Comparison of ENCODE assay signal across 15 mouse cellular contexts in the genomic region with DNA sequence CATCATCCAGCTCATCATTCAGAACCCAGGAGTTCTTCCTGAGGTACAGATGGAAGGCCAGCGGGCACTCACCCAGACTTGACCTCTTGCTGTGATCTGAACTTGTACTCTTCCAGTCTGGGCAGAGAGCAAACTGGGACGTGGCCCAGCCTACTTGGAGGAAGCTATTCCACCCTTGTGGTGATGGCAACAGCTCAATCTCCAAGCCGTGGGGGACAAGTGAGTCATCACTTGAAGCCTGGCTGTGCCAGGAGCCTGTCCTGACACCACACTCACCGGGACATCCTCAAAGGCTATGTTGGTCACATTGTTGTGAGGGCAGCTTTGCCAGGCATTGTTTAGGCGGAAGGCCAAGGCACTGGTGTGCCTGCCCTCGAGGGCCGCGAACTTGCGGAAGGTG.
DNase-seq lines count a peak whose midpoint lies in the region; TF ChIP-seq lines count a peak whose summit lies in the region.
"Had no signal": no experiment of that assay in that cellular context is flagged by ENCODE, and none has a peak within 500 bp of the region (broad histone marks: within the 10 kb centered on the region; RNA-seq: fewer than 3 reads in every experiment).

No protein-coding gene starts in this region.

- peaks cover 15% of the 10 kb centered on the region for H3K4me1 ChIP-seq in cerebellum, adult 2 months (ENCODE audit: control insufficient read depth, insufficient read depth, low read length)

- 10% methylated on average over 9 of the region's 9 CpGs for WGBS in cerebellum, adult 2 months

- H3K4me3 ChIP-seq in cerebellum, adult 2 months (replicated peaks; ENCODE audit: insufficient read depth, low read depth, low read length) = no peak overlapping the region
- H3K4me3 ChIP-seq: erythroblast, embryonic 14.5 days had no signal

- no peak overlapping the region for H3K27ac ChIP-seq in cerebellum, adult 2 months (ENCODE audit: insufficient read depth, low read length)
- H3K27ac ChIP-seq: liver, embryonic 14.5 days had no signal

- TF ChIP-seq POLR2A in cerebellum, adult 2 months (IDR thresholded peaks at IDR 0.05; ENCODE audit: borderline replicate concordance, insufficient read depth, low read length) = no peak

- H3K27me3 ChIP-seq in cerebellum, adult 2 months (ENCODE audit: control insufficient read depth, insufficient read depth, low read length) = no peaks in the 10 kb centered on the region

- TF ChIP-seq CTCF in cerebellum, adult 2 months (IDR thresholded peaks at IDR 0.05; ENCODE audit: borderline replicate concordance, insufficient read depth, low read depth, low read length) = no peak

- intact Hi-C loops in heart, postnatal 10 days (cut with DNase I) = no loop called here

- DNase-seq in heart, adult 11 months = peak; percentile 93
- no peak for DNase-seq in heart, postnatal 10 days
- DNase-seq in Muller cell, postnatal 12 days (ENCODE audit: inconsistent ontology term) = peak; percentile 83
- peak; percentile 95 to 99 for DNase-seq in cerebellum, adult 2 months
- peak; percentile 29 to 45 for DNase-seq in gastrocnemius, adult 8-10 months (ENCODE audit: low spot score in 2 of 2)
- no peak for DNase-seq in layer of hippocampus, adult 9-10 months (ENCODE audit: low spot score)
- DNase-seq in kidney, adult 11 months = no peak
- no peak for DNase-seq in embryo, embryonic 9.5 days (ENCODE audit: extremely low spot score)
- DNase-seq: embryo, embryonic 11 days; kidney, postnatal 25 days; midbrain, embryonic 14.5 days; right cerebral cortex, postnatal 4 days; thymus, adult 2 months had no signal

Comparison
In these comparisons a context has a peak if more than half of its experiments do, and no peak if none do; other contexts are left out.
1. DNase-seq: peak in heart, adult 11 months (single experiment), Muller cell, postnatal 12 days (single experiment), cerebellum, adult 2 months (2 of 2) and gastrocnemius, adult 8-10 months (2 of 2); none in heart, postnatal 10 days (0 of 2), layer of hippocampus, adult 9-10 months (single experiment), kidney, adult 11 months (single experiment) and embryo, embryonic 9.5 days (single experiment).